Mouse (Mus musculus): ENCODE results near the gene Sec14l1. TPM values are rescaled to one million over a fixed set of nuclear protein-coding genes. Genes with fewer than 3 reads are reported as not detected.
A peak's percentile ranks its signal among the peaks of the same experiment; 100 is the strongest.

The Sec14l1 gene
- polyA plus RNA-seq, 1 experiment from 2014 or later: 9.2 TPM

- no peaks in the 10 kb centered on the region for H3K36me3 ChIP-seq (replicated peaks; ENCODE audit: insufficient read depth, low read length)
- DNase-seq: no peak
- no peaks in the 10 kb centered on the region for H3K27me3 ChIP-seq (ENCODE audit: insufficient read depth, low read length)
- H3K4me3 ChIP-seq (ENCODE audit: low read depth, low read length): no peak overlapping the region
- TF ChIP-seq CTCF (IDR thresholded peaks at IDR 0.05; ENCODE audit: low read depth): no peak
- TF ChIP-seq EP300 (IDR thresholded peaks at IDR 0.05; ENCODE audit: low read depth): no peak
- 75% methylated on average over 20 of the region's 20 CpGs for WGBS (ENCODE audit: insufficient replicate concordance)
- no peak overlapping the region for H3K9ac ChIP-seq (replicated peaks)
- H3K9me3 ChIP-seq (ENCODE audit: low read length): no peaks in the 10 kb centered on the region
- no peak for ATAC-seq
- H3K4me1 ChIP-seq (ENCODE audit: insufficient read depth): no peaks in the 10 kb centered on the region
- no peak overlapping the region for H3K4me2 ChIP-seq (ENCODE audit: low read depth, low read length)
- no peak overlapping the region for H3K27ac ChIP-seq (ENCODE audit: low read depth)
Measured at GRCm38 (mm10) chr11:117168278-117169087, 53.5 kb downstream of the Sec14l1 start.

GRCm38 (mm10) chr11:117169088-117169635 is 54.2 kb downstream of the Sec14l1 start:
- DNase-seq: no peak
- ATAC-seq: no peak

GRCm38 (mm10) chr11:117169801-117170565 is 55.0 kb downstream of the Sec14l1 start:
- H3K4me2 ChIP-seq (ENCODE audit: low read depth, low read length): no peak overlapping the region
- no peak for ATAC-seq
- no peaks in the 10 kb centered on the region for H3K36me3 ChIP-seq (replicated peaks; ENCODE audit: insufficient read depth, low read length)
- H3K27me3 ChIP-seq (ENCODE audit: insufficient read depth, low read length): no peaks in the 10 kb centered on the region
- no peaks in the 10 kb centered on the region for H3K9me3 ChIP-seq (ENCODE audit: low read length)
- no peak for DNase-seq
- no peak overlapping the region for H3K27ac ChIP-seq (ENCODE audit: low read depth)
- no peak overlapping the region for H3K4me3 ChIP-seq (ENCODE audit: low read depth, low read length)
- no peak overlapping the region for H3K9ac ChIP-seq (replicated peaks)
- no peaks in the 10 kb centered on the region for H3K4me1 ChIP-seq (ENCODE audit: insufficient read depth)
- 86% methylated on average over 19 of the region's 19 CpGs for WGBS (ENCODE audit: insufficient replicate concordance)
- no peak for TF ChIP-seq CTCF (IDR thresholded peaks at IDR 0.05; ENCODE audit: low read depth)
- TF ChIP-seq EP300 (IDR thresholded peaks at IDR 0.05; ENCODE audit: low read depth): no peak

More at GRCm38 (mm10) chr11:117169088-117169635, 54.2 kb downstream of the Sec14l1 start:
- Histone ChIP-seq H3K9me3 (ENCODE audit: low read length) (no peaks in the 10 kb centered on the region), H3K36me3 (replicated peaks; ENCODE audit: insufficient read depth, low read length) (no peaks in the 10 kb centered on the region), H3K4me3 (ENCODE audit: low read depth, low read length) (no peak overlapping the region), H3K27ac (ENCODE audit: low read depth) (no peak overlapping the region), H3K9ac (replicated peaks) (no peak overlapping the region), H3K4me2 (ENCODE audit: low read depth, low read length) (no peak overlapping the region), H3K27me3 (ENCODE audit: insufficient read depth, low read length) (no peaks in the 10 kb centered on the region), H3K4me1 (ENCODE audit: insufficient read depth) (no peaks in the 10 kb centered on the region)
- TF ChIP-seq EP300 (IDR thresholded peaks at IDR 0.05; ENCODE audit: low read depth) (no peak), CTCF (IDR thresholded peaks at IDR 0.05; ENCODE audit: low read depth) (no peak)
- 81% methylated on average over 11 of the region's 11 CpGs for WGBS (ENCODE audit: insufficient replicate concordance)

GRCm38 (mm10) chr11:117174098-117174892 is 59.3 kb downstream of the Sec14l1 start:
- no peak for ATAC-seq

GRCm38 (mm10) chr11:117174924-117175323 is 60.0 kb downstream of the Sec14l1 start:
- TF ChIP-seq CTCF (IDR thresholded peaks at IDR 0.05; ENCODE audit: low read depth) (no peak), EP300 (IDR thresholded peaks at IDR 0.05; ENCODE audit: low read depth) (no peak; the same call in 1 of the 2 replicates)
- no peaks in the 10 kb centered on the region for H3K36me3 ChIP-seq (replicated peaks; ENCODE audit: insufficient read depth, low read length)
- H3K4me2 ChIP-seq (ENCODE audit: low read depth, low read length): peak overlapping the region; percentile 54
- no peak for ATAC-seq
- 0 out of 2 replicates have a peak overlapping the region, but pooled peaks have one; percentile 12 for H3K9ac ChIP-seq (replicated peaks)
- no peak overlapping the region for H3K27ac ChIP-seq (ENCODE audit: low read depth)
- peak overlapping the region; percentile 28 for H3K4me3 ChIP-seq (ENCODE audit: low read depth, low read length)
- peaks cover under 1% of the 10 kb centered on the region; the same call in 1 of the 2 replicates for H3K9me3 ChIP-seq (ENCODE audit: low read length)
- no peaks in the 10 kb centered on the region for H3K4me1 ChIP-seq (ENCODE audit: insufficient read depth)
- DNase-seq: no peak
- no peaks in the 10 kb centered on the region for H3K27me3 ChIP-seq (ENCODE audit: insufficient read depth, low read length)
- 27% methylated on average over 15 of the region's 15 CpGs for WGBS (ENCODE audit: insufficient replicate concordance)

More at GRCm38 (mm10) chr11:117174098-117174892, 59.3 kb downstream of the Sec14l1 start:
- Histone ChIP-seq H3K27me3 (ENCODE audit: insufficient read depth, low read length) (no peaks in the 10 kb centered on the region), H3K4me1 (ENCODE audit: insufficient read depth) (no peaks in the 10 kb centered on the region), H3K9ac (replicated peaks) (no peak overlapping the region), H3K9me3 (ENCODE audit: low read length) (no peaks in the 10 kb centered on the region), H3K4me2 (ENCODE audit: low read depth, low read length) (peak overlapping the region; percentile 54), H3K4me3 (ENCODE audit: low read depth, low read length) (peak overlapping the region; percentile 28; the same call in 1 of the 2 replicates), H3K27ac (ENCODE audit: low read depth) (no peak overlapping the region), H3K36me3 (replicated peaks; ENCODE audit: insufficient read depth, low read length) (no peaks in the 10 kb centered on the region)
- no peak for DNase-seq
- TF ChIP-seq CTCF (IDR thresholded peaks at IDR 0.05; ENCODE audit: low read depth): no peak
- TF ChIP-seq EP300 (IDR thresholded peaks at IDR 0.05; ENCODE audit: low read depth): no peak
- WGBS (ENCODE audit: insufficient replicate concordance): 59% methylated on average over 18 of the region's 18 CpGs

All from liver, postnatal 0 days (tissue).